Mouse (Mus musculus): Measurements from ENCODE around the gene Il22ra1. TPM values are rescaled to one million over a fixed set of nuclear protein-coding genes. Genes with fewer than 3 reads are reported as not detected.
"Not testable (repeated sequence)": the region's sequence is repeated elsewhere in the genome, so short reads cannot be mapped to it uniquely, and the experiment has no call there.

The Il22ra1 gene
- total and polyA plus RNA-seq, 2 experiments from 2014 or later = 0.84 TPM; not detected in 1

DNA sequence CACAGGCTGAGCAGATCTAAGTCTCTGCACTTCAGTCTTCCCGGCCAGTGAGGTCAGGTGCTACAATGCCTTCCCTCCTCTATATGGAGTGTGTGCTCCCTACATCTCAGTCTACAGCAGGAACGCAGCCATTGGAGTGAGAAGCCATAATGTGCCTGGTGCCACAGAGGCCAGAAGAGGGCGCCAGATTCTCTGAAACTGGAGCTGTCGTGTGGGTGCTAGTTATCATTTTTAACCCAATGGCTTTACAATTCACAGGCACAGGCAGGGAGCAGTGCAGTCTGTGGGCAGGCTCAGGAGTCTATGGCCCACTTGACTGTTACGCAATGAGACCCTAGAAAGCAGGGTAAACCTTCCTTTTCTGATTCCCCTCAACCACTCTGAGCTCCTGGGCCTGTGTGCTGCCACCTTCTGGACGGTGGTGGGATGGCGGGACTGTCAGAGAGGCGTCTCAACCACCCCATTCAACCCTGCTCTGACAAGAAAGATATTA is 18.9 kb upstream of the Il22ra1 start:
- Histone ChIP-seq H3K4me1 (ENCODE audit: insufficient read depth, low read length) (no peaks in the 10 kb centered on the region), H3K4me3 (ENCODE audit: low read length) (no peak overlapping the region), H3K9me3 (ENCODE audit: low read length) (no peaks in the 10 kb centered on the region), H3K36me3 (ENCODE audit: insufficient read depth, low read length) (no peaks in the 10 kb centered on the region), H3K27me3 (ENCODE audit: insufficient read depth, low read length) (no peaks in the 10 kb centered on the region), H3K9ac (replicated peaks; ENCODE audit: low read length) (no peak overlapping the region), H3K27ac (no peak overlapping the region), H3K4me2 (ENCODE audit: low read depth, low read length) (peak overlapping the region; percentile 34; the same call in 1 of the 2 replicates)
- WGBS = 11% methylated on average over 8 of the region's 8 CpGs
- TF ChIP-seq CTCF (IDR thresholded peaks at IDR 0.05; ENCODE audit: low read depth) = peak; percentile 84
- peak; percentile 78 for ATAC-seq
- DNase-seq (ENCODE audit: low spot score) = peak; percentile 71

DNA sequence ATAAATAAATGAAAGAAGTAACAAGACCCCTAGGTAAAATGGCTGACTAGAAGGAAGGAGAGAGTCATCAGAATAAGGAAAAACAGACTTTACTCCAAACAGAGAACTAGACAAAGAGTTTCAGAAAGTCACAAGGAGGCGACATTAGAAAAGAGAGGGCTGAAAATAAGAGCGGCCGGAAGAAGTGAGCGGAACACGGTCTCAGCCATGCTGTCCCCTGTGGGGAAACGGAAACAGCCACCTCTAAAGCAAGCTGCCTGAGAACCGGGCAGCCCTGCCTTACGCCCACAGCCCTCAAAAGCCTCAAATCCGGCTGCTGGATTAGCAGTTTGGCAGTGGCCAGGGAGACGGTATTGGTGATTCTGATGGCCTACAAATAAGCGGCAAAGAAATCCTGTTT is 18.4 kb upstream of the Il22ra1 start:
- Histone ChIP-seq H3K4me2 (ENCODE audit: low read depth, low read length) (no peak overlapping the region), H3K36me3 (ENCODE audit: insufficient read depth, low read length) (no peaks in the 10 kb centered on the region), H3K27ac (no peak overlapping the region), H3K4me3 (ENCODE audit: low read length) (no peak overlapping the region), H3K9me3 (ENCODE audit: low read length) (no peaks in the 10 kb centered on the region), H3K27me3 (ENCODE audit: insufficient read depth, low read length) (no peaks in the 10 kb centered on the region), H3K4me1 (ENCODE audit: insufficient read depth, low read length) (no peaks in the 10 kb centered on the region), H3K9ac (replicated peaks; ENCODE audit: low read length) (no peak overlapping the region)
- no peak for TF ChIP-seq CTCF (IDR thresholded peaks at IDR 0.05; ENCODE audit: low read depth)
- ATAC-seq (no peak), DNase-seq (ENCODE audit: low spot score) (no peak)
- 77% methylated on average over 11 of the region's 11 CpGs for WGBS

DNA sequence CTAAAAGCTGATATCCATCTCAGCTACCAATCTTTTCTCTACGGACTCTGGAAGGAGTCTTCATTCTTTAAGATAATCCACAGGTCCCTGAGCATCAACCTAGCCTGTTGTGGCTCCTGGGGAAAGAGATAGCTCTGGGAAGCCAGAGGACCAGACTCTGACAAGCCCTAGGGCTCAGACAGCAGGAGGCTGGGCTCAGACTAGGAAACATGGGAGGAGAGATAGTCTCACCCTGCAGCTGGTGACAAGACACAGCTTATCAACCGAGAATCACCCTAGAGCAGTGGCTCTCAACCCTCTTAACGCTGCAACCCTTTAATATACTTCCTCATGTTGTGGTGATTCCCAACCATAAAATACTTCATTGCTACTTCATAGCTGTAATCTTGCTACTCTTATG is 17.6 kb upstream of the Il22ra1 start:
- H3K4me3 ChIP-seq (ENCODE audit: low read length) = no peak overlapping the region
- 90% methylated on average over 3 of the region's 3 CpGs for WGBS
- no peak for DNase-seq (ENCODE audit: low spot score)
- H3K4me2 ChIP-seq (ENCODE audit: low read depth, low read length) = no peak overlapping the region
- H3K27me3 ChIP-seq (ENCODE audit: insufficient read depth, low read length) = no peaks in the 10 kb centered on the region
- no peaks in the 10 kb centered on the region for H3K4me1 ChIP-seq (ENCODE audit: insufficient read depth, low read length)
- no peak for ATAC-seq
- H3K27ac ChIP-seq = no peak overlapping the region
- TF ChIP-seq CTCF (IDR thresholded peaks at IDR 0.05; ENCODE audit: low read depth) = no peak
- H3K9ac ChIP-seq (replicated peaks; ENCODE audit: low read length) = no peak overlapping the region
- no peaks in the 10 kb centered on the region for H3K9me3 ChIP-seq (ENCODE audit: low read length)
- H3K36me3 ChIP-seq (ENCODE audit: insufficient read depth, low read length) = no peaks in the 10 kb centered on the region

DNA sequence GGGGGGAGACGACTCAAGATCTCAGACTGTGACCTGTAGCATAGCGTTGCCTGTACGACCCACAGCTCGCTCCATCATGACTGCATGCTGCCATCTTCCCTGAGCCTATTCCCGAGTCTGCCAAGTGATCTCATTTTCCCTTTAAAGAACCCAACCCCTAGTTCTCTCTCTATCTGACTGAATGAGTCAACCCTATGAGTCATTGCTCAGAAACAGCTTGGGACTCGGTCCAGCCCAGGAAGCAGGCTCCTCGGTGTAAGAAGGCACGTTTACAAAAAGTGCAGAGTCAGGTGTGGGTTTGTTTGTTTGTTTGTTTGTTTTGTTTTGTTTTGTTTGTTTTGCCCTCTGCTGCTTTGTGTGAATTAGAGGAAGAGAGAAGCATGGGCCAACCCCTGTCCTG is 13.2 kb upstream of the Il22ra1 start:
- Histone ChIP-seq H3K4me2 (ENCODE audit: low read depth, low read length) (no peak overlapping the region), H3K9me3 (ENCODE audit: low read length) (no peaks in the 10 kb centered on the region), H3K9ac (replicated peaks; ENCODE audit: low read length) (no peak overlapping the region), H3K27me3 (ENCODE audit: insufficient read depth, low read length) (no peaks in the 10 kb centered on the region), H3K36me3 (ENCODE audit: insufficient read depth, low read length) (no peaks in the 10 kb centered on the region), H3K4me1 (ENCODE audit: insufficient read depth, low read length) (no peaks in the 10 kb centered on the region), H3K4me3 (ENCODE audit: low read length) (no peak overlapping the region), H3K27ac (no peak overlapping the region)
- DNase-seq (ENCODE audit: low spot score) (no peak), ATAC-seq (no peak)
- TF ChIP-seq CTCF (IDR thresholded peaks at IDR 0.05; ENCODE audit: low read depth) = no peak
- WGBS = 86% methylated on average over 8 of the region's 8 CpGs

DNA sequence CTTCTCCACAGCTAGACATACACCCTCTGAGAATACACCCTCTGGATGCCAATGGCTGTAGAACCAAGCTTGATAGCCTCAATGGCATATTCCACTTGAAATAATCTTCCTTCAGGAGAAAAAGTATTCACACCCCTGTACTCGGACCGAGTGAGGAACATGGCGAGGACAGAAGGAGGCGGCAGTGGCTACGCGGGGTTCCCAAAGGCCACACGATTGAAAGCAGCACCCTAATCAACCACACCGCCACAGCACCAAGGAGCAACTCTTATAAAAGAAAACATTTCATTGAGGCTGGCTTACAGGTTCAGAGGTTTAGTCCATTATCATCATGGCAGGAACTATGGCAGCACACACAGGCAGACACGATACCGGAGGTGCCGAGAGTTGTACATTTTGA is 11.5 kb upstream of the Il22ra1 start:
- H3K4me2 ChIP-seq (ENCODE audit: low read depth, low read length); H3K9me3 ChIP-seq (ENCODE audit: low read length); H3K27ac ChIP-seq; H3K36me3 ChIP-seq (ENCODE audit: insufficient read depth, low read length); H3K4me3 ChIP-seq (ENCODE audit: low read length); H3K27me3 ChIP-seq (ENCODE audit: insufficient read depth, low read length); DNase-seq (ENCODE audit: low spot score); H3K4me1 ChIP-seq (ENCODE audit: insufficient read depth, low read length); H3K9ac ChIP-seq (replicated peaks; ENCODE audit: low read length); ATAC-seq: not testable (repeated sequence)
- 93% methylated on average over 11 of the region's 11 CpGs for WGBS

DNA sequence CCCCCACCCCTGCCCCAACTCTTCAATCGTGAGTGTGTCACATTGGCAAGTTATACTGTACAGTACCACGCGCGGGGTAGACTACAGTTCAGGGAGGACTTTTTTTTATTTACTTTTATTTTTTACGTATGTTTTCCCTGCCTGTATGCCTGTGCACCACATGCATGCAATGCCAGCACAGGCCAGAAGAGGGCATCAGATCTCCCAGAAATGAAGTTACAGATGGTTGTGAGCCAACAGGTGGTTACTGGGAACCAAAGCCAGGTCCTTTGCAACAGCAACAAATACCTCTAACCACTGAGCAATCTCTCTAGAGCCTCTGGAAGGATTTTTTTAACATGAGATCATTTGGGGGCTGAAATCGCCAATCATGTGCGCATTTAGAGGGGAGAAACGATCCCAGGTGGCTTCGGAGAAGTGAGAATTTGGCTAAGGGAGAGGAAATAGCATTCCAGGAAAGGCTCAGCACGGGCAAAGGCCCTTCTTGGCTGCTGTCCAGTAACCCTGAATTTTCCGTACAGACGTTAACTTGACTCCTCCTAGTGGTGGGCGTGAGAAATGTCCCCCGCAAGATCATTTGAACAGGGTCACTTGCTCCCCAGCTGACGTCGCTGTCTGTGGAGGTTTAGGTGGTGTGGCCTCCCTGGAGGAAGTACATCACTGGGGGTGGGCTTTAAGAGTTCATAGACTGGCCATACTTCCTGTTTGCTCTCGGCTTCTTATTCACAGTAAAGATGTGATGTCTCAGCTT is 5.3 kb upstream of the Il22ra1 start:
- TF ChIP-seq CTCF (IDR thresholded peaks at IDR 0.05; ENCODE audit: low read depth) = peak; percentile 20; the same call in 1 of the 2 replicates
- 80% methylated on average over 17 of the region's 17 CpGs for WGBS
- no peaks in the 10 kb centered on the region for H3K27me3 ChIP-seq (ENCODE audit: insufficient read depth, low read length)
- no peak overlapping the region for H3K4me3 ChIP-seq (ENCODE audit: low read length)
- no peaks in the 10 kb centered on the region for H3K9me3 ChIP-seq (ENCODE audit: low read length)
- H3K27ac ChIP-seq = no peak overlapping the region
- DNase-seq (ENCODE audit: low spot score) = peak; percentile 16
- no peaks in the 10 kb centered on the region for H3K36me3 ChIP-seq (ENCODE audit: insufficient read depth, low read length)
- H3K4me2 ChIP-seq (ENCODE audit: low read depth, low read length) = no peak overlapping the region
- no peaks in the 10 kb centered on the region for H3K4me1 ChIP-seq (ENCODE audit: insufficient read depth, low read length)
- H3K9ac ChIP-seq (replicated peaks; ENCODE audit: low read length) = no peak overlapping the region
- no peak for ATAC-seq

DNA sequence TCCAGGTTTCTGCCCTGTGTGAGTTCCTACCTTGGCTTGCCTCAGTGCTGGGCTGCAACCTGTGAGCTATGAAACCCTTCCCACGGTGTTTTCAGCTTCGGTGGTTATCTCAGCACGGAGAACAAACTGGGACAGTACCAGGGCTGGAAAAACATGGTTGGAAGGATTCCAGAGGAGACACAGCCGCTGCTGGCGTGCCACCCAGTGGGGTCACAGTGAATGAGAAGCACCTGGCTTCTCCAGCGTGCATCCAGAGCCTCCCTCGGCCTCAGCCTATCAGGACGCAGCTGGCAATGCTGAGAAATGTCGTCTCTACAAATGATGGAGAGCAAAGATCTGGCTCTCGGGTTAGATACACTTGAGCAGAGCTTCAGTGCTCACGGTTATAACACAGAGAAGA is 1.6 kb upstream of the Il22ra1 start:
- no peaks in the 10 kb centered on the region for H3K27me3 ChIP-seq (ENCODE audit: insufficient read depth, low read length)
- DNase-seq (ENCODE audit: low spot score) (peak; percentile 30), ATAC-seq (no peak)
- no peaks in the 10 kb centered on the region for H3K36me3 ChIP-seq (ENCODE audit: insufficient read depth, low read length)
- no peak overlapping the region for H3K27ac ChIP-seq
- no peak overlapping the region for H3K9ac ChIP-seq (replicated peaks; ENCODE audit: low read length)
- no peak overlapping the region for H3K4me2 ChIP-seq (ENCODE audit: low read depth, low read length)
- no peak for TF ChIP-seq CTCF (IDR thresholded peaks at IDR 0.05; ENCODE audit: low read depth)
- no peaks in the 10 kb centered on the region for H3K4me1 ChIP-seq (ENCODE audit: insufficient read depth, low read length)
- no peak overlapping the region for H3K4me3 ChIP-seq (ENCODE audit: low read length)
- 53% methylated on average over 11 of the region's 11 CpGs for WGBS
- no peaks in the 10 kb centered on the region for H3K9me3 ChIP-seq (ENCODE audit: low read length)
